ENCODE assay signal across 13 mouse cellular contexts in genomic region chr6:115559651-115560632, GRCm38 (mm10). TPM values are rescaled to one million over a fixed set of nuclear protein-coding genes. Genes with fewer than 3 reads are reported as not detected.
DNase-seq lines count a peak whose midpoint lies in the region; ATAC-seq and TF ChIP-seq lines count a peak whose summit lies in the region.
"Had no signal": no experiment of that assay in that cellular context is flagged by ENCODE, and none has a peak within 500 bp of the region (broad histone marks: within the 10 kb centered on the region; RNA-seq: fewer than 3 reads in every experiment).

No protein-coding gene starts in this region.

- peak overlapping the region; percentile 36 for H3K4me3 ChIP-seq in heart, embryonic 10.5 days
- no peak overlapping the region; the same call in 1 of the 2 replicates for H3K4me3 ChIP-seq in kidney, adult 2 months (ENCODE audit: insufficient read depth, low read depth, low read length)
- H3K4me3 ChIP-seq in forebrain, embryonic 12.5 days (replicated peaks): no peak overlapping the region
- H3K4me3 ChIP-seq: forebrain, embryonic 13.5 days; hindbrain, embryonic 13.5 days; liver, embryonic 15.5 days; myocyte had no signal

- H3K9me3 ChIP-seq in heart, embryonic 10.5 days: no peaks in the 10 kb centered on the region
- H3K9me3 ChIP-seq in forebrain, embryonic 12.5 days: no peaks in the 10 kb centered on the region
- H3K9me3 ChIP-seq: forebrain, embryonic 13.5 days; liver, embryonic 15.5 days had no signal

- peak overlapping the region; percentile 90 for H3K27ac ChIP-seq in heart, embryonic 10.5 days
- H3K27ac ChIP-seq in kidney, adult 2 months (ENCODE audit: insufficient read depth, low read depth, low read length): no peak overlapping the region
- no peak overlapping the region for H3K27ac ChIP-seq in forebrain, embryonic 12.5 days
- H3K27ac ChIP-seq: forebrain, embryonic 13.5 days; hindbrain, embryonic 13.5 days; liver, embryonic 15.5 days had no signal

- no peaks in the 10 kb centered on the region for H3K27me3 ChIP-seq in heart, embryonic 10.5 days (ENCODE audit: insufficient read depth, poor library complexity, severe bottlenecking)
- H3K27me3 ChIP-seq in kidney, adult 2 months (replicated peaks; ENCODE audit: control insufficient read depth, insufficient read depth, low read length): no peaks in the 10 kb centered on the region
- no peaks in the 10 kb centered on the region for H3K27me3 ChIP-seq in forebrain, embryonic 12.5 days
- H3K27me3 ChIP-seq: forebrain, embryonic 13.5 days; hindbrain, embryonic 13.5 days; liver, embryonic 15.5 days had no signal

- H3K4me2 ChIP-seq in forebrain, embryonic 12.5 days: no peak overlapping the region
- H3K4me2 ChIP-seq: forebrain, embryonic 13.5 days; hindbrain, embryonic 13.5 days; liver, embryonic 15.5 days had no signal

- H3K9ac ChIP-seq in forebrain, embryonic 12.5 days: no peak overlapping the region
- H3K9ac ChIP-seq: forebrain, embryonic 13.5 days; hindbrain, embryonic 13.5 days; liver, embryonic 15.5 days had no signal

- TF ChIP-seq CTCF in kidney, adult 2 months (conservative IDR thresholded peaks at IDR 0.05; ENCODE audit: insufficient read depth, insufficient read length, low read depth, low read length): no peak

- no peak for ATAC-seq in forebrain, embryonic 12.5 days (ENCODE audit: low FRiP score)
- ATAC-seq: forebrain, embryonic 13.5 days had no signal

- no peak for TF ChIP-seq POLR2A in kidney, adult 2 months (IDR thresholded peaks at IDR 0.05; ENCODE audit: low read depth, low read length)

- intact Hi-C loops in heart, postnatal 25 days (cut with DNase I): no loop called here

- H3K4me1 ChIP-seq in heart, embryonic 10.5 days: peaks cover 13% of the 10 kb centered on the region
- peaks cover 6% of the 10 kb centered on the region for H3K4me1 ChIP-seq in kidney, adult 2 months (ENCODE audit: control insufficient read depth, insufficient read depth, low read length)
- no peaks in the 10 kb centered on the region for H3K4me1 ChIP-seq in forebrain, embryonic 12.5 days
- H3K4me1 ChIP-seq: forebrain, embryonic 13.5 days; hindbrain, embryonic 13.5 days had no signal

- peaks cover 55% of the 10 kb centered on the region for H3K36me3 ChIP-seq in heart, embryonic 10.5 days
- no peaks in the 10 kb centered on the region for H3K36me3 ChIP-seq in kidney, adult 2 months (ENCODE audit: control insufficient read depth, insufficient read depth, low read length)
- peaks cover 56% of the 10 kb centered on the region for H3K36me3 ChIP-seq in forebrain, embryonic 12.5 days (replicated peaks)

- DNase-seq in heart, embryonic 10.5 days (ENCODE audit: low spot score): peak; percentile 89
- no peak for DNase-seq in heart, postnatal 25 days (ENCODE audit: low spot score)
- peak; percentile 38 for DNase-seq in adrenal gland, postnatal 14 days
- DNase-seq in kidney, adult 2 months: peak; percentile 74
- DNase-seq in testis, postnatal 14 days (ENCODE audit: low spot score): peak; percentile 41
- DNase-seq in right cerebral cortex, postnatal 10 days (ENCODE audit: low spot score in 2 of 2): no peak
- no peak for DNase-seq in cerebellum, postnatal 14 days

- 51% methylated on average over 21 of the region's 21 CpGs for WGBS in heart, embryonic 10.5 days
- 42% methylated on average over 21 of the region's 21 CpGs for WGBS in kidney, adult 2 months
- 84% methylated on average over 21 of the region's 21 CpGs for WGBS in forebrain, embryonic 12.5 days

RNA-seq across cellular contexts. Expression of gene Tsen2, which starts 15.5 kb away (rescaled TPM):
- polyA plus RNA-seq in heart, embryonic 10.5 days (2016; fragmentation: Nextera tagmentation; extraction: Ambion mirVana): 27.0 and 29.0 TPM in 2 replicates
- 1 to 10 TPM; 6.2 to 8.3 TPM for total RNA-seq in heart, postnatal 25 days (2021)
- 10.6 and 12.4 TPM in 2 replicates for total RNA-seq in adrenal gland, postnatal 14 days (2021)
- 4.2 and 4.8 TPM in 2 replicates for polyA plus RNA-seq in kidney, adult 2 months (2012; rRNA removed)
- 30.3 and 30.9 TPM in 2 replicates for polyA plus RNA-seq in forebrain, embryonic 12.5 days (2016; fragmentation: Nextera tagmentation; extraction: Ambion mirVana)

RNA-seq across cellular contexts. Expression of gene Mkrn2os, which starts 32.4 kb away (rescaled TPM):
- polyA plus RNA-seq in heart, embryonic 10.5 days (2016; fragmentation: Nextera tagmentation; extraction: Ambion mirVana): 0.07 and 0.36 TPM in 2 replicates
- total RNA-seq in heart, postnatal 25 days (2021): under 1 TPM; 0.36 to 0.57 TPM
- 0.15 TPM in 1 of 2 replicates, not detected in the other for total RNA-seq in adrenal gland, postnatal 14 days (2021)
- 15.4 and 16.8 TPM in 2 replicates for polyA plus RNA-seq in kidney, adult 2 months (2012; rRNA removed)
- 0.28 and 0.32 TPM in 2 replicates for polyA plus RNA-seq in forebrain, embryonic 12.5 days (2016; fragmentation: Nextera tagmentation; extraction: Ambion mirVana)
- total RNA-seq: layer of hippocampus, postnatal 14 days had no signal

RNA-seq across cellular contexts. Expression of gene Mkrn2, which starts 41.8 kb away (rescaled TPM):
- 23.5 and 27.7 TPM in 2 replicates for polyA plus RNA-seq in heart, embryonic 10.5 days (2016; fragmentation: Nextera tagmentation; extraction: Ambion mirVana)
- 10 to 100 TPM; 39.0 to 42.8 TPM for total RNA-seq in heart, postnatal 25 days (2021)
- 36.2 and 36.6 TPM in 2 replicates for total RNA-seq in adrenal gland, postnatal 14 days (2021)
- polyA plus RNA-seq in kidney, adult 2 months (2012; rRNA removed): 47.2 and 68.0 TPM in 2 replicates
- 26.5 and 28.2 TPM in 2 replicates for polyA plus RNA-seq in forebrain, embryonic 12.5 days (2016; fragmentation: Nextera tagmentation; extraction: Ambion mirVana)

Comparison
In these comparisons a context has a peak if more than half of its experiments do, and no peak if none do; other contexts are left out.
1. DNase-seq: peak in heart, embryonic 10.5 days (single experiment), adrenal gland, postnatal 14 days (single experiment), kidney, adult 2 months (single experiment) and testis, postnatal 14 days (single experiment); none in heart, postnatal 25 days (single experiment), right cerebral cortex, postnatal 10 days (0 of 2) and cerebellum, postnatal 14 days (0 of 2).
2. RNA of gene Mkrn2os, which starts 32.4 kb away (polyA plus RNA-seq): 15.4 to 16.8 TPM in kidney, adult 2 months; 0.07 to 0.36 TPM in heart, embryonic 10.5 days and 0.28 to 0.32 TPM in forebrain, embryonic 12.5 days; every median in the first group is over 10 times any median in the second.